Mouse (Mus musculus) cerebellum, adult 2 months (tissue): ENCODE data around the gene Mroh9.

Experiments
- CTCF ChIP-seq: fragments of 200-500 bp; IDR thresholded peaks from 2 replicates; pipeline ENCODE4 v1.5.1; 2011; ENCODE audit warnings: low read depth, mild to moderate bottlenecking, control low read depth, low read length, moderate library complexity, borderline replicate concordance; ENCODE audit not compliant: insufficient read depth
- POLR2A ChIP-seq: fragments of 200-500 bp; IDR thresholded peaks from 2 replicates; pipeline ENCODE4 v1.6.1; 2011; ENCODE audit warnings: low read length, control low read depth, borderline replicate concordance; ENCODE audit not compliant: insufficient read depth

DNA sequence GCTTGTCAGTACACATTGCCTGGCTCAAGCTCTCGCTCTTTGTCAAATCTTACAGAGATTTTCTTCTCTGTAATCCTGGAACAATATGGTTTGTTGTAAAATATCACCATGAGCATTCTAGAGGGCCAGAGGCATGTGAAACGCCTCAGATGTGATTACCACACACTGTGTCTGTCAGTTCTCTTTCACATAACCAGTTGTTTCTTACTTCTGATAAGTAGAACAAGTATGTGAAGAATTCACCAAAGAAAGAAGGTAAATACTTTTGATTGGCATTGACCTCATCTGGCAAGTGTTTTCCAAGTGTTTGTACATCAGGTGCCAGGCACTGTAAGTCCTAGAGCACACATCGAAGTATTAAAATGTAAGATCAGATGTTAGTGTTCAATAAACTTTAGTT is 76.2 kb downstream of the Mroh9 start:
- TF ChIP-seq CTCF, result no peak
- TF ChIP-seq POLR2A, result no peak
